Mouse (Mus musculus): ENCODE results near the gene Srrm1. TPM values are rescaled to one million over a fixed set of nuclear protein-coding genes. Genes with fewer than 3 reads are reported as not detected.

Srrm1 gene
- 10 to 100 TPM; 57.8 to 68.3 TPM for total RNA-seq (2021)
- long read RNA-seq, experiment 1, partial matches to known transcripts, result 13 of 20 reads
- long read RNA-seq, experiment 1, other reads (novel, unspliced or antisense), result 2 of 20 reads
- long read RNA-seq, experiment 2, partial matches to known transcripts, result 12 of 25 reads
- long read RNA-seq, experiment 2, other reads (novel, unspliced or antisense), result 7 of 25 reads

DNA sequence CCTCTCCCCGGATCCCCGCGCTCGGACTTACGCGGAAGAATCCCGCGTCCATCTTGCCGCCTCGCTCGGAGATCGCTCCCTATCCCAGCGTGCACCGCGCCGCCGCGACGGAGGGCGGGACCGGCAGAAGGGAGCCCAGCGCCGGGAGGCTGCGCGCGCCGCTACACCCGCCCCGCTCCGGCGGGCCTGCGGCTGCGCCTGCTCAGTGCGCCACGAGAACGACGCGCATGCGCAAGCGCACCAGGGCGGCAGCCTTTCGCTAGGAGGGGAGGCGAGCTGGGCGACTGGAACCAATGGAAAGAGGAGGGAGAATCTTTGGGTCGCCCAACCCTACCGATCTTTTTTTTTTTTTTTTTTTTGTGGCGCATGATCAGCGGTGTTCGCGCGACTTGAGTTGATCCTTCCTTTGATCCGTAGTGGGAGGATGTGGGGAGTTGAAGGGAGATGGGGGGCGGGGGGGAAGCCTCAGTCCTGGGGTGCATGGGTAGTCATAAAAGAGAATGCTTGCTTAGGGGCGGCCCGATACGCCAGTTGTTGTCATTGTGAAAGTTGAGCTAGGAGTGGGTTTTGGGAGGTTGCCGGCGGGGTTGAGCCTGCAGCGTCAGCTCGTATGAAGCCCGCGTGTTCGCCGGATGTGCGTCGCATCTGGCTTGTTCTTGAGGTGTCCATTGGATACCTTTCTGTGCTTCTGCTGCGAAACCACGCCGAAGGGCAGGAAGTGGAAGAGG, at the start of gene Srrm1:
Gene Srrm1, minus strand, starts transcription at position 256 of the 728 bp plus-strand sequence.
- peak; percentile 99 for DNase-seq
- intact Hi-C loops (cut with DNase I; ENCODE audit: low total_unique reads), result no loop called here

DNA sequence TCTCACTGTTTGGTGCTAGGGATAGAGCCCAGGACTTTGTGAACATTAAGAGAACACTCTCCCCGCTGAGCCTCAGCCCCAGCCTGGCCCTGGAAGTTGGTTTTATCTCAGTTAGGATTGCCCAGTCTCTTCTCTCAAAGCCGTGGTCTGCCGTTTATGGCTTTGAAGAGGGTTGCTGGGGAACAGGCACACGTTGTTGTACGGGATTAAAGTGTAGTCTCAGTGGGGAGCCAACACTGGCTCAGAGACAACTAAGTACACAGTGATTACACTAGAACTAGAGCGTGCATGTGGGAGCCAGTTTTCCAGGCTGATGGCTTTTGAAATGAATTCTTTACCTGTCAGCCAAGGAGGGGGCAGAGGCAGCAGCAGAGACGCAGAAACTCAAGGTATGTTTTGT, 48.8 kb upstream of the Srrm1 start:
- intact Hi-C loops (cut with DNase I; ENCODE audit: low total_unique reads), result no loop called here
- no peak for DNase-seq

DNA sequence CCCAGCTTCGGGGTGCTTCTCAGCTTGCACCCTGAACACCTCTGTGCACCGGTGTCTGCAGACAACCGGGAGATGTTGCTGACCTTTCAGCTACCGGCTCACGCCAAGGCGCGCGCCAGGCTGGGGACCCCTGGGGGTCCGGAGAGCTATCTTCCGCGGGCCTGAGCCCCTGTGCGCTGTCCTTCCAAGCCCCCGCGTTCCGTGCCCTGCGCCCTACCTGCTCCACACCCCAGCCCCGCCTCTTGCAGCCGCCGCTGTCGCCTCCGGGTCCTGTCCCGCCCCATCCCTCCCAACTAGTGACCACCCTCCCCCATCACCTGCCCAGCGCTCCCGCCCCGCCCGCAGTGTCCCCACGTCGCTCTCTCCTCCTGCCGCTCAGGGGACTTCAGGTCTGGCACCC, 44.9 kb upstream of the Srrm1 start, which contains the start of gene Ncmap:
Gene Ncmap, minus strand, starts transcription at position 237 of the 400 bp plus-strand sequence.
- intact Hi-C loops (cut with DNase I; ENCODE audit: low total_unique reads), result no loop called here

DNA sequence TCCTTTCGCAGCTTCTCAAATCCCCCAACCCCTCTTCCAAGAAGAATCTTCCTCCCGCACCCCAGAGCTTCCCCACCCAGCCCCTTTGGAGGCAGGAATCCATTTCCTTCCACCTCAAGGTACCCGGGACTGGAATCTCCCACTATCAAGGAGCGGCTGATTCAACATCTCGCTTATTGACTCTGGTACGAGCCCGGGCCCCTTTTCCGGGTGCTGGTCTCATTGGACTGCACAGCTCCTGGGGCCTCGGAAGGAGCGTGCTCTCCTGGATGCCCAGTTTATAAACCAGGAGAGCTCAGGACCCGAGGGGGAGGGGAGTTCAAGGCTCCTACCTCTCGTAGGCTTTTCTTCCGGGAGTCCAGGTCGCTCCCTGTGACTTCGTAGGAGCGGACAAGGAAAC, 44.4 kb upstream of the Srrm1 start:
- intact Hi-C loops (cut with DNase I; ENCODE audit: low total_unique reads), result no loop called here

More for the DNA sequence above, 44.9 kb upstream of the Srrm1 start, which contains the start of gene Ncmap:
- no peak for DNase-seq

DNA sequence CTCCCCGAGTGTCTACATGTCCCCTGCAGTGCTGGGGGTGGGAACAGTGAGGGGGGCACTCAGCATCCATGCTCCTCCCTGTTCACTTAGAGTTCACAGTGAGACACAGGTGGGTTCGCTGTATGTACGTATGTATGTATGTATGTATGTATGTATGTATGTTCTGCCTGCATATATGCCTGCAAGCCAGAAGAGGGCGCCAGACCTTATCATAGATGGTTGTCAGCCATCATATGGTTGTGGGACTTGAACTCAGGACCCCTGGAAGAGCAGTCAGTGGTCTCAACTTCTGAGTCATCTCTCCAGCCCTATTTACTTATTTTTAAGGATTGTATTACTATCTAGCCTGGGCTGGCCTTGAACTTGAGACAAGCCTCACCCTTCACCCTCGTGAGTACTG, 43.2 kb upstream of the Srrm1 start:
- no peak for DNase-seq
- intact Hi-C loops (cut with DNase I; ENCODE audit: low total_unique reads), result no loop called here

More for the DNA sequence above, 44.4 kb upstream of the Srrm1 start:
- DNase-seq, result no peak

DNA sequence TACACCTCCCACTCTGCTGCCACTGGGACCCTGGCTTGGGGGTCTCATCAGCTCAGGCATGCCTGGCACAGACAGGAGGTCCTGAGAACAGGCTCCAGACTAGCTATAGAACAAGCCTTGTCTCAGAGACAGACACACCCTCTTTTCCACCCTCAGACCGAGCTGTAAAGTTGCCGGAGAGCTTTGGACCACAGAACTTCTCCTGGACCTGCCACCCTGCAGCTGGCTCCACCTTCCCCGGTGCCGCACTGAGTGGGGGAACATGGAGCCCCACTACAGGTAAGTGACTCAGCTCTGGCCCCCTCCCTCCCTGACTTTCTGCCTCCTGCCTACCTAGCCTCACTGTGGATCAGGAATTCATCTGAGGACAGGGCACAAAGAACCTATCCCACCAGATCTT, 42.3 kb upstream of the Srrm1 start:
- intact Hi-C loops (cut with DNase I; ENCODE audit: low total_unique reads), result no loop called here
- no peak for DNase-seq

DNA sequence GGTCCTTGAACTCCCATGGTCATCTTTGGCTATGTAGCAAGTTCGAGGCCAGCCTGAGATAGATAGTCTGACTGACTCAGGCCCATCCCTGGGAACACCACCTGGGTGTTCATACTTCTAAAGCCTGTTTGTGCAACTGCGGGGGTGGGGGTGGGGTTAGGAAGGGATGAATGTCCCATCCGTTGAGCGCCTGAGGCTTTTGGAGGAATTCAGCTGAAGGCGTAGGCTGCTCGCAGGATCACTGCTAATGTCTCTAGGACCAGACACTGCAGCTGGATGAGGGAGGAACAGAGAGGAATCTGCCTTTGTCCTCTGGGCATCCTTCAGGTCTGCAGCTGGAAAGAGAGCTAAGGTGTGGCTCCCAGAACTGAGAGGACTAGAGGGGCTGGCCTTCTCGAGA, 41.5 kb upstream of the Srrm1 start:
- DNase-seq, result no peak
- intact Hi-C loops (cut with DNase I; ENCODE audit: low total_unique reads), result no loop called here

DNA sequence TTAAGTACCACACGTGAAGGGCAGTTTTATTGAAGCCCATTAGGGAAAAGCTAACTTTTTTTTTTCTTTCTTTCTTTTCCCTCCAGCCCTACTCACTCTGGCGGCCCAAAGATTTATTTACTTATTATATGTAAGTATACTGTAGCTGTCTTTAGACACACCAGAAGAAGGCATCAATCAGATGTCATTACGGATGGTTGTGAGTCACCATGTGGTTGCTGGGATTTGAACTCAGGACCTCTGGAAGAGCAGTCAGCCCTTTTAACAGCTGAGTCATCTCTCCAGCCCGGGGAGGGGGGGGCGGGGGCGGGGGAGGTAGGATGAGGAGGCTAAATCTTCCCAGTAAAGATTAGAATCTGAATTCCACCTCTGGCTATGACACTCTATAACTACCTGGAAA, 40.3 kb upstream of the Srrm1 start:
- intact Hi-C loops (cut with DNase I; ENCODE audit: low total_unique reads), result no loop called here
- no peak for DNase-seq

DNA sequence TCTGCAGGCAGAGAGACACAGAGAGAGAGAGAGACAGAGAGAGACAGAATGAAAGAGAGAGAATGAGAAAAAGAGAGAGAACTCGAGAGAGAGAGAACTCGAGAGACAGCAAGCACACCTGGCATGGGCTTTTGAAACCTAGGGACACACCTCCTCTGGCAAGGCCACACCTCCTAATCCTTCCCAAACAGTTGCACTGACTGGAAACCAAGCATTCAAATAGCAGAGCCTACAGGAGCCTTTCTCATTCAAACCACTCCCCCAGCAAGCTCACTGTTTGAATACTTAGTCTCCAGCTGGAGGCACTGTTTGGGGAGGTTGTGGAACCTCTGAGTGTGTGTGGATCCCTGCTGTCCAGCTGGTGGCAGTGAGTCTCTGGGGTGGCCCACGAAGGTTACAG, 39.7 kb upstream of the Srrm1 start:
- no peak for DNase-seq
- intact Hi-C loops (cut with DNase I; ENCODE audit: low total_unique reads), result no loop called here

DNA sequence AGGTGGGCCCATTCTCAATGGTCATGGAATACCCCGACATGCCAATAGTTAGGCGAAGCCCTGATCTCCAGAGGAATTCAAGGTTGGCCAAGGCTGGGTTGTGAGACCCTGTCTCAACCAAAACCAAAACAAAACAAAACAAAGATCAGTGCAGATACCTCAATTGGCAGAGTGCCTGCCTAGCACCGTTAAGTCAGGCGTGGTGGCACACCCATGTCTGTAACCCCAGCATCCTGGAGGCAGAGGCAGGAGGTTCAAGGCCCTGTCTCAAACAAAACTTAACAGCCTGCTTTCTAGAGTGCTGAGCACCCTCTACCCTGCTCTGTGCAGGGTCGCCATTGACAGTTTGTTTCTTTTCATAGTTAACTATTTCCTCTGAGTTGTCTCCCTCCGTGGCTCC, 37.9 kb upstream of the Srrm1 start:
- intact Hi-C loops (cut with DNase I; ENCODE audit: low total_unique reads), result no loop called here
- DNase-seq, result no peak

DNA sequence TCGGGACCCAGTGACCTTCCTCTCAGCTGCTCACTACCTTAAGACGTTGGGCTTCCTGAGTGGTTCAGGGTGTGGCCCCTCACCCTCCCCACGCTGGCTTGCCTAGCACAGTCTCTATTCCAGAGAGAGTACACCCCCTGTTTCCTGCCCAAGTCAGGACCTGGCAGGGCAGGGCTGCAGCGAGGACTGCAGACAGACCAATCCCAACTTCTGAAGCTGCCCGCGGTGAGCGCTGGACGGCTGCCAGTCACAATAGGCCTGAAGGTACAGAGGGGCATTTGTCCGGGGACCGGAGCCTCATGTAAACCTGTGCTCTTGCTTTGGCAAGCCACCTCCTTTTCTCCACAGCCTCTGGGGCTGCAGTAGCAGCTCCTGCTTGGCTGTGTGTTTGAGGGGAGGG, 32.5 kb upstream of the Srrm1 start:
- DNase-seq, result no peak
- intact Hi-C loops (cut with DNase I; ENCODE audit: low total_unique reads), result no loop called here

DNA sequence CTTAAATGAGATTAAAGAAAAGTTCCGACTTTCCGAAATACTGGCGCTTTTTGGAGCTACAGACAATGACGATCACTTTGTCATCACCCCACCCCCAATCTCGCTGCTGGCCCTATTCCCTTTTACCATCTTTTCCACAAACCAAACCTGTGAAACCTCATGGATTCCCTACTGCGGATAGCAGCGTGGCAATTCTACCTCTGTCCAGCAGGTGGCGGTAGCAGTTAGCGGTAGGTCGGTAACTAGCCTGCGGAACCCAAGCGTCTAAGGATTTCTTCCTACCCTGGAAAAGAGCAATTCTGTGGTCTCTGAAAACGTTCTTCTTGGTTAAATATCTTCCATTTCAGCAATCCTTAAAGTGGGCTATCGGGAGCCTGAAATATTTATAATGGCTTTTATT, 29.2 kb upstream of the Srrm1 start:
- intact Hi-C loops (cut with DNase I; ENCODE audit: low total_unique reads), result no loop called here
- DNase-seq, result peak; percentile 65

DNA sequence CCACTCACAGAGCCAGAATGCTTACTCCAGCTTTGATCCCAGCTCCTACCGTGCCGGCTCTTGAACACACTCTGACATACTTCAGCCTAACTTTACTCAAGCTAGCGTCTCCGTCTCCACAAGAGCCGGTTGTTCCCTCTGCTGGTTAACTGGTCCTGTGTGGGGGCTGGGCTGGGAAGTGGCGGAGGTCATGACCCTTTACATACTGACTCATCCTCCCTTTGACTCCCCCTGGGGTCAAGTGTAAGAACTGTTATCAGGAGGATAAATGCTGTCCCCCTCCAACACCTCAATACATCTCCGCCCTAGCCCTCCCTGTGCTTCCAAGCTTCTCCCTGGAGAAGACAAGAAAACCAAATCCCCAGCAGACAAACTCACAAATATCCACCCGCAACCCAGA, 28.2 kb upstream of the Srrm1 start:
- intact Hi-C loops (cut with DNase I; ENCODE audit: low total_unique reads), result no loop called here
- no peak for DNase-seq

DNA sequence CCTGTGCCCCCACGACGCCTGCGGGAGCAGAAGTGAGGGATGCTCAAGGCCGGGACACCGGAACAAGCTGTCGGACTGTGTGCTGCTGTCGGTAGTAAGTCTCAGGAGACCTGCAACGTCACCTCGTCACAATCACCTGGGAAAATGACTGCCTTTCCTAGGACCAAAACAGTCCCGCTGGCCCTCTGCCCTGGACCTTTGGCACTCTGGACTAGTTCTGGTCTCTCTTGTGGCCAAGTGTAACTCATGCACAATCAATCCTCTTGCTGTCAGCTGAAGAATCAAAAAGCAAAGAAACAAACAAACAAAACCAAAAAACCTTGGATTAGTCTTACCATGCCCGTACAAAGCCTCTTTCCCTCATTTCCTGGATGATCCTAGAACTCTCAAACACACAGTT, 24.1 kb upstream of the Srrm1 start:
- no peak for DNase-seq
- intact Hi-C loops (cut with DNase I; ENCODE audit: low total_unique reads), result loop anchor here (5.0 kb wide), 1 partner anchor 35 kb away; no protein-coding TSS in a partner anchor

DNA sequence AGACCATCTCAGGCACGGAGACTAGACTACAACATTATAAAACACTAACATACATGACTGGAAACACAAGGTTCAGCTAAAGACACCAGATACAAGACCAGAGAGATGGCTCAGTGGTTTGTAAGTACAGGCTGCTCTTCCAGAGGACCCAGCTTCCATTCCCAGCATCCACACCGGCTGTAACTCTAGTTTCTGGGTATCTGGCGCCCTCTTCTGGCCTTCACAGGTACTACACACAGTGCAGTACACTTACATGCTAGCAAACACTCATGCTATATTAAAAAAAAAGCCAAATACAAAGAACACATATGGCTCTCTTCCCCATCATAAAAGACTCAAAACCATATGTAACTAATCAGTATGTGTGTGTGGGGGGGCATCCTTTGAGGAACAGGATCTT, 22.3 kb upstream of the Srrm1 start:
- intact Hi-C loops (cut with DNase I; ENCODE audit: low total_unique reads), result loop anchor here (5.0 kb wide), 1 partner anchor 37 kb away; no protein-coding TSS in a partner anchor
- no peak for DNase-seq

DNA sequence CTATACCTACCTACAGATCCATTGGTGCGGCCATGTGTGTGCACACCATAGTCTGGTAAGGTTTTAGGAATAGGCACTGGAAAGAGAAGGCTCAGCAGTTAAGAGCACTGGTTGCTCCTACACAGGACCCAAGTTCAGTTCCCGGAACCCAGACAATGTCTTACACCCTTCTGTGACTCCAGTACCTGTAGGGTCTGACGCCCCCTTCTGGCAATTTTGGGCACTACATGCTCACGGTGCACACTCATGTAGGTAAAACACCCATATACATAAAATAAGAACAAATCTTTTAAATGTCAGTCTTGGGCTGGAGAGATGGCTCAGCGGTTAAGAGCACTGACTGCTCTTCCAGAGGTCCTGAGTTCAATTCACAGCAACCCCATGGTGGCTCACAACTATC, 20.2 kb upstream of the Srrm1 start:
- intact Hi-C loops (cut with DNase I; ENCODE audit: low total_unique reads), result no loop called here
- DNase-seq, result no peak

DNA sequence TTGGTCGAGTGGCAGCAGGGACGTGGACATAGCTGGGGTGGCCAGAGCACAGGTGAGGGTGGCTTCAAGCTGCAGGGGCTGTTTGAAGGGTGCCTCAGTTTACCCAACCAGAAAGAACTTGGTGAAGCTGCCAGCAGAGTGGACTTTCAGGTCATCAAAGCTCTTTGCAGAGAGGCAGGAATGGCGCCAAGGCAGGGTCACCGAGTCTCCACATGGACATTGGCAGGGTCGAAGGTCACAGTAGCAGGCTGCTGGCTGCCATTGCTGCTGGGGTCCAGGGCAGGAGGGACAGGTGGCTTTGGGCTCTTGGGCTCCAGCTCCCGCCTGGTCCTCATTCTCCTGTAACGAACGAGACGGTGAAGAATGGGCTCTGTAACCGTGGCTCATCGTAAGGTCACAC, 17.3 kb upstream of the Srrm1 start:
- DNase-seq, result no peak
- intact Hi-C loops (cut with DNase I; ENCODE audit: low total_unique reads), result no loop called here

DNA sequence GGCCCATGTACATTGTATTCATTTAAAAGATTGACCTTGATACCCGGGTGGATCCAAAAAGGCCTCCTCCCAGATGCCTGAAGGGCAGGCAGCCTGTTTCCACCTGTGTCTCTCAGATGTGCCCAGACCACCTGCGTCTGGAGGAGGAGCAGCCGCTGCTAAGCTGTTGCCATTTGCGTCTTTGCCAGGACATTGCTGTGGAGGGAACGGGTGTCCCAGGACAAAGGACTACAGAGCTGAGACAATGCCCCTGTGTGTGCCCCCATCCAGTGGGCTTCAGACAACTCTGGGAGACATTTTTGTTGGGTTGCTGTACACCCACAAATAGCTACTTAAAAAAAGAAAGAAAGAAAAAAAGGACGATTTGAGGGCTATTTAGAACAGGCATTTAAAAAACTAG, 9.7 kb upstream of the Srrm1 start:
- intact Hi-C loops (cut with DNase I; ENCODE audit: low total_unique reads), result no loop called here
- DNase-seq, result no peak

DNA sequence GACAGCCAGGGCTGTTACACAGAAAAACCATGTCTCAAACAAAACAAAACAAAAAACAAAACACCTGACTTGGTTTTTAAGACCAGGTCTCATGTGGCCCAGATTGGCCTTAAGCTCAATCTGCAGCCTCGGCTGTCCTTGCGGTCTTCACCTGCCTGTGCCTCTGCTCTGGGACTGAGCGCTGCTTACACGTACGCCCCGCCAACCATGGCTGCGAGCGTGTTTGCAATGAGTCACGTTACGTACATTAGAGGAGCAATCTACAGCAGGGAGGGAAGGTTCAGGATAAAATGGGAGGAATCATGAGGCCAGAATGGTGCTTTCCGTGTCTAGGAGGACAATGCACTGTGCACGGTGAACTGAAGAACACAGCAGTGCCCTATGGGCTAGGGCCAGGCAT, 8.6 kb upstream of the Srrm1 start:
- DNase-seq, result no peak
- intact Hi-C loops (cut with DNase I; ENCODE audit: low total_unique reads), result no loop called here

DNA sequence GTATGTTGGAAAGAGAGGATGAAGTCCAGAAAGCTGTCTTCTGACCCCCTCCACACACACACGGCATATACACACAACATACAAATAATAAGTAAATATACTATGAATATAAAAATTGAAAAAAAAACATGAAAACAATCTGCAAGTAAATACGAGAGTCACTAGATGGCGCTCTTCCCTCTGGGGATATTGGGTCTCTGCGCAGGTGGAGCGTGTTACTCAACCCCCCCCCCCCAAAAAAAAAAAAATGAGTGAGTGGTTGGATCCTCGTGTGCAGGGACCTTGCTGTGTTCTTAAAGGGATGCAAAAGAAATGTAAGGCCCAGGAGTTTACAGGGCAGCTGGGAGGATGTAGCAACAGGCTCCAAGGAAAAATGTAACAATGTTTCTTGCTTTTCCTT, 5.6 kb upstream of the Srrm1 start:
- intact Hi-C loops (cut with DNase I; ENCODE audit: low total_unique reads), result no loop called here

DNA sequence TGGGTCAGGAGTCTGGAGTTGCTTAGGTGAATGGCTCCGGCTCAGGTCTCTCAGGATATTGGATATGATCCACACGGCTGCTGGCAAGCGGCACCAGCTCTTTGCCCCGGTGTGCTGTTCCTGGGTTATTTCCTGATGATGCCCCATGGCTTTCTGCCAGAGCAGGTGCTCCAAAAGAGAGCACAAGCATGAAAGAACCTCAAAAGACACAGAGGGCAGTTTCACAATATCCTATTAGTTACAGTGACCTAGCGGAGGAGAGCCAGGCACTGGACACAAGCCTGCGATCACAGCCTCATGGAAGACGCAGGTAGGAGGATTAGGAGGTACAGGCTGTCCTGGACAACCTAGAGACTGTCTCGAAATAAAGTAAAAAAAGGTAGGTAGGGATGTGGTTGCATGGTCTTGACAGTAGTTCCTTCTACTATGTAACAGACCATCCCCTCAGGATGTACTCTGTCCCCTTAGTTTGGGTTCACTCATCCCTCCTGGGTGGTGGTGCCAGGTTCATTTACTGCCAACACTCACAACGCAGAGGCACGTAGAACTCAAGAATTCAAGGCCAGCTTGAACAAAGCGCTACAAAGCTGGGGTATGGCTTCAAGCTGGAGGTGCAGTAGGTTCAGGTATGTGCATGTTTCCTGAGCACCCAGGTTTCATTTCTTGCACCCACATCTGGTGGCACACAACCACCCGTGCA, 4.2 kb upstream of the Srrm1 start:
- no peak for DNase-seq
- intact Hi-C loops (cut with DNase I; ENCODE audit: low total_unique reads), result no loop called here

More for the DNA sequence above, 5.6 kb upstream of the Srrm1 start:
- no peak for DNase-seq

Data from gastrocnemius, postnatal 14 days (tissue).